Mouse (Mus musculus) ES-CJ7 (cell line): Measurements from ENCODE around the gene Pzp.

Experiments used
- DNase-seq: peaks from one replicate; pipeline ENCODE4 v3.0.0; 2011; ENCODE audit warnings: low read depth, low spot score

Pzp gene

DNA sequence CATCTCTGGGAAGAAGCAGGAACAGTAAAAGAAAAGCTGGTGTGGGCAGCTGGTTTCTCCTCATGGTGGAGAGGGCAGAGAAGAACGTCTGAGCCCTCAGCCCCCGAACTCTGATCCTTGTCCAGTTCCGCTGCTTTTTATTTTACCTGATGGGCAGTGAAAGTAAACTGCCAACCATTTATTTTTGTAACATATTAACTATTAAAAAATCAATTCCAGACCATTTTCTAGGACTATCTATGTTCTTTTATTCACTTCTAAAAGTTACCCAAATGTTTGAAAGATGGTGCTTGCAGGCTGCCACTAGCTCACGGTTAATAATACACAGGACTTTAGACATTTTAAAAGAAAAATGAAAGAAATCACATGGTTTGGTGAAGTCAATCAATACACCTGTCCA is at the start of gene Pzp:
Gene Pzp, minus strand, starts transcription at position 120 of the 400 bp plus-strand sequence.
- no peak for DNase-seq

DNA sequence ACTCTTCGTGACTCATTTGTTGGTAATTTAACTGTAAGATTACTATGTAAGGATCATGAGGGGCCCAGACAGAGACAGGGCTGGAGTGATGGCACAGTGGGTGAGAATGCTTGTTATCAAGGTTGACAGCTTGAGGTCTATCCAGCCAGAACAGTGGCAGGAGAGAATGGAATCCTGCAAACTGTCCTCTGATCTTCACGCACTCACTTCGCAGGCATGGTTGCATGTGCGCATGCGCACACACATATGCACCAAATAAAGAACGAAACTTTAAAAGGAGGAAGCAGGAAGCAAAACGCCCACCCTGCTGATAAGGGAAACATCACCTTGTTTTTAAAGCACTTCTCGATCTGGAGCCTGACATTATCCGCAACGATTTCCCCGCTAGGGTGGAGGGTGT is 40.1 kb upstream of the Pzp start:
- no peak for DNase-seq

DNA sequence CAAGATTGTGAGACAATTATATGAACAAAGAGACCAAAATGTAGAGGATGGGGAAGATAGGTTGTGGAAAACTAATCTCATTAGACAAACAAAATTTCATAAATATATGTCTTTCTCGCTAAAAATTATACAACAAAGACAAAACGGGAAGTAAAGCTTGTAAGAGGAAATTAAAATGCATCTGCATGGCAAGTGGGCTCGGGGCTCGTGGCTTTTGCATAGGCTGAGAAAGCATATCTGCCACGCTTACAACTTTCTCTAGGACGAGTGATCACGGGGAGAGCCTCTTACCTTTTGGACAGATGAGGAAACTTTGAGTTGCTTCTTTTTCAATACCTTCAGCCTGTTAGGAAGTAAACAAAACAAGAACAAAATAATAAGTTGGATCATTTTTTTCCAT is 27.5 kb upstream of the Pzp start:
- no peak for DNase-seq

DNA sequence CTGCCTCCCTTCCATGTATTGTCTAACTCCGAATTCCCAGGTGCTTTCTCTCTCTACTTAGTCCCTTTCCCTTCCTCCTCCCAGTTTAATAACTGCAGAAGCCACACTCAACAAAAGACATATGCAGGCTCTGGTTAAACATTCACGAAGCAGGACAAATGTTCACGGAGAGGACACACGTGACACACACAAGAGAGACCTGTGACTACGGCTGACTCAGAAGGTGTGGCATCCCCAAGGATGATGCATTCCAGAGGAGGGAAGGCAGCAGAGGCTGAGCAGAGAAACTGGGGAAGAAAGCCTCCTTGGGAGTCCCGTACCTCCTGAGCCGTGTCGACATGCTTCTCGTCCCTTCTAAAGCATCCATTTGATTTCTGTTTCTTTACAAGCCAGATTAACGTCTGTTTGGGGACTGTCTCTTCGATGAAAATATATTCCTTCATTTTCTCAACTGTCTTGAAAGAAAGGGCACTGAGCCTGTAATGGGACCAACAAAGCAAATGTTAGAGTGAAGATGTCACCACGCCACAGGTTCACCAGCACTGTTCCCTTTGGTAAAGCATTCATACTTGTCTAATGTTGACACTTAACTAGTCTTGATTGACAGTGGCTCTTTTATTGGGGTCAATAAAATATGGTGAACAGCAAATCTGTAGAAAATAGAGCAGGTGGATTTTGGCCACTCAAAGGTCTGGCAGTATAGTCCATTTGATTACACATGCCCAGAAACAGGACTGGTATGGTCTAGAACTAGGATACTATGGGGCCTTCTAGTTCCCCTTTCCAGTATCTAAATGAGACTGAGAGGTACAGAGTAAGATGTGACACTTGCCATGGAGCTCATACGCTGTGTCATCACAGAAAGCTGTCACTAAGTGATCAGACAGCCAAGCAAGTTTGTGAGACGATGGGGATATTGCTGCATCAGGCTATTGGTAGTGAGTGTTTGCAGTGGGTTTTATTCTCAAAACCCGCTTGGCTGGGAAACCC is 23.2 kb upstream of the Pzp start:
- no peak for DNase-seq

DNA sequence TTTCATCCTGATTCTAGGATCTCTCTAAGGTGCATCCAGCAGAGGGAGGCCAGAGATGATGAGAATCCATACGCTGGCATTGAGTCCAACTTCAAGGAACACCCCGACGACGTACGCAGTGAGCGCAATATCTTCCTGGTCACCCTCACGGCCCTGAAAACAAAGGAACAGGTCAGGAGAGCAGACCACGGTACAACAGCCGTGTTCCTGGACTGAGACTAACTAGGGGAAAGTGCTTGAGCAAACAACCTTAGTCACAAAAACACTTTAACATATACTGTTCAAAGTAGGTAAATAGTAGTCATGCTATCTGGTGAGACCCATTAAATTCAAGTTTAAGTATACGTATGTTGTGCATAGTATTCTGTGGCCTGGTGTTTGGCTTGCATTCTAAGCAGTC is 22.0 kb upstream of the Pzp start:
- DNase-seq, result no peak

DNA sequence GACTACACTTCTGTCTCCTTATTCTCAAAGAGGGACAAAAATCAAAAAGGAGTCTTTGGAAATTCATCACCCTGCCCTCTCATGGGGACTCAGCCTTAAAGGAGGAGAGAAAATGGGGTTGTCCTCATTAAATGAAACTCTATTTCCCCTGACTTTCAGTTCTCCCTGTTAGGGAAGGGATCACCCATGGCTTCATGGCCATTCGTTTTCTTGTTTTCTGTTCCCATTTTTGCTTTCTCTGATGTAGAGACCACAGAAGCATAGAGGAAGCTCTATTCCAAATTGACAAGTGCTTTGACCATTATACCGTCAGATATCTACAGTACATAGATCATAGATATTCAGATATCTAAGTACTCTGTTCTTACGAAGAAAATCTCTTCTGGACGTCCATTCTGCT is 18.9 kb upstream of the Pzp start:
- DNase-seq, result no peak

DNA sequence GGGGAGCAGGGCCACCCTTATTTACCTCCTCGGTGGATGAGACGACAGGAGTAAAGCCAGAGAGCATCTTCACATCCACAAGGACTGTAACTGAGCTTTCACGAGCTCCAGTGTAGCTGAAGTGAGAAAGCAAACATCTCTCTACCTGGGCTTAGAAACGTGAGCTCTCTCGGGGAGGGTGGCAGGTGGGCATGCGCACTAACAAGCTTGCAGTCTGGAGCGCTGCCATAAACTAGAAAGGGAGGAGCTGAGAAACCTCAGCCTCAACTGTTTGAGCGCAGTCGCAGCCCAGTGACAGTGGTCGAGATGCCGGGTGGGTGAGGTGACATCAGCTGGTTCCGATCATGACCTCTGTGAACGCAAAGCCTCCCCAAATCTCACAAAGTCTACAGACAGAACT is 16.7 kb upstream of the Pzp start:
- DNase-seq, result peak; percentile 13

DNA sequence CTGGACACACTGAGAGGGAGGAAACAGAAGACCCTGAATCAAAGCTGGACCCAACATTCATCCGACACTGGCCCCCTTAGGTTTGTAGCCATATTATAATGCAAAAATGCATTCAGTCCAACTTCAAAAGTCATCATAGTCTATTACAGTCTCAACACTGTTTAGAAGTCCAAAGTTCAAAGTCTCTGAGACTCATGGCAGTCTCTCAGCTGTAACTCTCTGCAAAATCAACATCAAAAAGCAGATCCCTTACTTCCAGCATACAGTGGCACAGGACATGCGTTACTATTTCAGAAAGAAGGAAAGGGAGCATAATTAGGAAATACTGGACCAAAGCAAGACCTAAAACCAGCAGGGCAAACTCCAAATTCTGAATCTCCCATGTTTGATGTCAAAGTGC is 8.7 kb upstream of the Pzp start:
- DNase-seq, result no peak

DNA sequence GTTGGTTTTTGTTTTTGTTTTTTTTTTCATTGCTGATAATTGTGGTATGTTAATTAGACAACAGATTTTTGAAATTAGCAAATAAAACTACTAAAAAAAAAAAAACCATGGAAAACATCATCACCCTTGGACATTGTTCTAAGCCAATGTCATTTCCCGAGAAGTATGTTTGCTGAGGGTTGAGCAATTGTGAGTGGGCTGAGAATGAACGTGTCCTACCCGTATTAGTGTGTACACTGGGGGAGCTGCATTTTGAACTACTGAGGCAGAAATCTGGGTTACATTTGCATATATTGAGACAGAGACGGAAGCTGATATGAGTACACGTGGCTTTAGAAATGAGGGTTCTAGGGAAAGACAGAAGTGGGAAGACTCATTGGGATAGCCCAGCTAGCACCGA is 6.8 kb upstream of the Pzp start:
- DNase-seq, result no peak

DNA sequence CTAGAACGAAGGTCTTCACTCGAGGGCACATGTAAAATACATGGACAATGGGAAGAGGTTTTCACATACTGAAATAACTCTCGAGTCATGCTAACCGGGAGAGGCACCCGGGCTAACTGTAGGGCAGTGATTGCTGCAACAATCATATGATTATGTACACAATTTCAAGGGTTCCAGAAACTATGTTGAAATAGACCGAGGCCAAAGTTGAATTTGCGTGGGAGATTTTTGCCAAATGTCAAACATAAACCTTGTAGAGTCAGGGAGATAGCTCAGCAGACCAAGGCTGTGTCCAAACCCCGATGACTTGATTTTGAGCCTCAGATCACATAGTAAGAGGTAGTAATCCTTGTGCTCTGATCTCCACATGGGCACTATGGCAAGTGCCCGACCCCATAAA is 6.2 kb upstream of the Pzp start:
- DNase-seq, result no peak

DNA sequence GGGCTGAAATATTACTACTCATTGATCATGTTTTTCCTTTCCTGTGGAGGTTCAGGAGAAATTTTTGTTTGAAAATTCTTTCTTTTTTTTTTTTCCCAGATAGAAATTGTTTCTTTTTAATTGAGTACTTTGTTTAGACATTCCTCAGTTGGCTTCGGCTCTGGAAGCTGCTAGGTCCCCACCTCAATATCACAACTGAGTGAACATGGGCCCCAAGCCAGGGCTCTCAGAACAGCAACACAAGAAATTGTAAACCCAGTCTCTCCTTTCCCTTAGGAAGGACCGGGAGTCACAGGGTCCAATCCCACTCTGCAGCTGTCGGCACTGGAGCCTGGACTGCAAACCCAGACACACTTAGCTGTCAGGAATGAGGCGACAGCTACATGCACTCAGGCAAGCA is 2.0 kb upstream of the Pzp start:
- DNase-seq, result no peak

DNA sequence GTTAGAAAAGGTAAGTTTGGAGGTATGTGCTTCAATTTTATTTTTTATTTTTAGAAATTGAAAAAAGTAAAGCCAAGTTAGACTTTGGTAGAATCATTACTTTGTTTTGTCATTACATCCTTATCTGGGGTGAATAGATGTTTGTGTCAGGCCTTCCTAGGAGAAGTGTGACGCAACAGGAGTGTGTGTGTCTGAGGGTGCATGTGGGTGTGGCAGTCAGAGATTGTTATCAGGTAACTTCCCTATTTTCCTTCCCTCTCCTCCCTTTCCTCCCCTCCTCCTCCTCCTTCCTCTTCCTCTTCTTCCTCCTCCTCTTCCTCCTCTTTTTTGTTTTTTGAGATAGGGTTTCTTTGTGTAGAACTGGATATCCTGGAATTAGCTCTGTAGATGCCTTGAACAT is 590 bp upstream of the Pzp start:
- DNase-seq, result no peak

DNA sequence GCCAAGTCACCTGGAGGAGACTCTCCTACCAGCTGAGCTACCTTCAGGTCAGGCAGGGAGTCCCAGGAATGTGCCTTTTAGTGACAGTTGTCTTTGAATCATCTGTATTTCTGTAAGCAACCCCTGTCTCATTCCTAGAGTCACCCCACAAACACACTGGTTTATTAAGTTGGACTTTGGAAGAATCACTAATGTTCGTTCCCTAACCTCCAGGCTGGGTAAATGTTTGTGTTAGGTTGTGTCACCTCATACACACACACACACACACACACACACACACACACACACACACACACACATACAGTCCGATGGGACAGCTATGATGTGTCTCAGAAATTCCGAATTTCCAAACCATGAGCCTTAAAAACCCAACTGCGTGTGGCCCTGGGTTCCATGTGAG is 719 bp downstream of the Pzp start:
- DNase-seq, result no peak

DNA sequence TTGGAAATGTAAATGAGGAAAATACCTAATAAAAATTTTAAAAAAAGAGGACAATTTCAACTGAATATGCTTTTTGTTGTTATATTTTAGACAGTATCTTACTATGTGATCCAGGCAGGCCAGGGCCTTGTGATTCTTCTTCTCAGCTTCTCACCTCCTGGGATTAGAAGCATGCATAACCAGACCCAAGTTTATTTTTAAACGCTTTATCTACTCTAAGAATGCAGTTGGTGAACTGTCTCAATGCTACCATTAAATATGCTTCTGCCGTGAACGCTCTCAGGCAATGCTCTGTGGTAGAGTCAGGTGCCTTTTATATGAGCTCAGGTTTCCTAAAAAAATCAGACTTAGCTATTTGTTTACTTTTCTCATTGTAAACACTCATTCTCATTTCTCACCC is 3.2 kb downstream of the Pzp start:
- no peak for DNase-seq

DNA sequence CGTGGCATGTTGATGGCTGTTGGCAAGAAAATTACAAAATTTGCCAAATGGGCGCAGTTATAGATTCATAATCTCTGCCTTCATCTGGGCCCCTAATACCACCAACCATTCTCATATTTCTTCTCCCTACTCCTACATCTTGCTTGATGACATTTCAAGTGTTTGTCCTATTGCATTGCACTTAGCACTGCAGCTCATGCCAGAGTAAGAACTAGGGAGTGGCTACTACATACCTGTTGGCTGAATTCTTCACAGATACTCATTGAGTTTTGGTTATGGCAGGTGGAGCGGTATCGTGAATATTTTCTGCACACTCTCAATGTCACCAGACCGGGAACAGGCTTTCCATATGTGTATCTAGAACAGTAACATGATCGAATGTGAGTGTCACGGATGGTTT is 7.4 kb downstream of the Pzp start:
- DNase-seq, result no peak

DNA sequence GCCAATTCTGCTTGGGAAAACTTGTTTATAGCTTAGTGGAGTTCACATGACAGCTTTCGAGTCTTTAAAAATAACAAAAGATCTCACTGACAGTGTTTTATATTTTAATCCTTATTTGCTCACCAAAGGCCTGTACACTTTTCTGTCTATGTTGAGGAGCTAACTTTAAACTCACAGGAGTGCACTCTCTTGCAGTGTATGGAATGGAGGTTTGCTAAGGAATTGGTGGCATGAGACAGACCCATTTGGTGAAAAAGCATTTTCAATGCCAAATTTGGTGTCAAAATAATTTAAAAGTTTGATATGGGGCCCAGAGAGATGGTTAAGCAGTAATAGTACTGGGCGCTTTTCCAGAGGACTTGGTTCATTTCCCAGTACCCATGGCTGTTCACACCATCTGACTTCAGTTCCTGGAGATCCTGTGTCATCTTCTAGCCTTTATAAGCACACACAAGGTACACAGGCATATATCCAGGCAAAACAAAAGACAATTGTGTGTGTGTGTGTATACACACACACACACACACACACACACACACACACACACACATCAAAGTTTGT is 20.8 kb downstream of the Pzp start:
- no peak for DNase-seq

DNA sequence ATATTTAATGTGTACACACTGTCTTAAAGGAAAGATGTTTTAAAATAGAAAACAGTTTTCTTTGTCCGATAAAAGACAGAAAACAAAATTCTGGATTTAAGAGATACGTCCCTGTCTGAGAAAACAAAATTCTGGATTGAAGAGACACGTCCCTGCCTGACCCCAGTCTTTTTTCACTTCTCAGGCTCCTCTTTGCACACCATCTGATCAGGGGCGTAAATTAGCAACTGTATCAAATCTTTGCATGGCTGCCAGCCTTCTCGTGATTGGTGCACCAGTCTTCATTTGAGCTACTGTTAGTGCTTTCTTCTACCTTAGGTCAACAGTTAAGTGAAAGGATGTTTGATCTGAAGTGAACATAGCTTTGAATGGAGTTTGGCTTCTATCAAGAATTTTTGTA is 21.8 kb downstream of the Pzp start:
- DNase-seq, result no peak

DNA sequence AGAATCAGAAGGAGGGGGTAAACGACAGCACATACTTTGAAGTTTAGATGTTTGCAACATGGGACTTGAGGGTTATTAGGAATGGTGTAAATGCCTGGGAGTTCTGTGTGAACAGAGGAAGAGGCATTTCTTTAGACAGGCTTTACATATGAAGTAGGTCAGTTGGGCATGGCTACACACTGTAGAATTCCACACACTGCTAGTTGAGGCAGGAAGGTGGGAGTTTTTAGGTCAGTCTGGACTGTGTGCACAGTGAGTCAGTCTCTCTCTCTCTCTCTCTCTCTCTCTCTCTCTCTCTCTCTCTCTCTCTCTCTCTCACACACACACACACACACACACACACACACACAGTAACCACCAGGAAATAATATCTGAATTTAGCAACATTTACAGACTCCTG is 31.2 kb downstream of the Pzp start:
- no peak for DNase-seq

DNA sequence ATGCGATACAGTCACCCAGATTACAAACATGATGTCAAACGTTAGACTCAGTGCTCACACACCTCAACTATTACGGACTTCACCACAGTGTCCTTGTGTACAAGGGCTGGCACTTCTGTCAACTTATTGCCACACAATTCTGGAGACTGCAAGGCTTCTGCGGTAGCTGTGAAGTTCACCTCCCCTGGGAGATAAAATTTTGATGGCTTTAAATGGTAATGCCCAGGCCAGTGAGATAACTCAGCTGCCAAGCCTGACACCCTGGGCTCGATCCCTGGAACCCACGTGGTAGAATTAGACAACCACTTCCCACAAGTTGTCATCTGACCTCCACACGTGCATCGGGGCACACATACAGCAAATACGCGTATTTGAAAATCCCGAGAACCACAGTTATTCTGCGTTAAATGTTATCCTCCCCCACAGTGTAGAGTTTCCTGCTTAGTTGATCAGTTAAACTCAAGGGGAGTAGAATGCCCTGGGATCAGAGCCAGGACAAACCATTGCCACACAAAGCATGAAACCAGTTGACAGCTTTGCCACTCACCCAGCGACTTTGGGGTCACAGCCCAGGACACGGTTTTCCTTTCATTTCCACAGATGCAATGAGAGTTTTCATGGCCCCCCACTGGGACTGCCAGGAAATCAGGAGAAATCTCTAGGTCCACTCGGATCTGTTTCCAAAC is 31.7 kb downstream of the Pzp start:
- DNase-seq, result no peak

DNA sequence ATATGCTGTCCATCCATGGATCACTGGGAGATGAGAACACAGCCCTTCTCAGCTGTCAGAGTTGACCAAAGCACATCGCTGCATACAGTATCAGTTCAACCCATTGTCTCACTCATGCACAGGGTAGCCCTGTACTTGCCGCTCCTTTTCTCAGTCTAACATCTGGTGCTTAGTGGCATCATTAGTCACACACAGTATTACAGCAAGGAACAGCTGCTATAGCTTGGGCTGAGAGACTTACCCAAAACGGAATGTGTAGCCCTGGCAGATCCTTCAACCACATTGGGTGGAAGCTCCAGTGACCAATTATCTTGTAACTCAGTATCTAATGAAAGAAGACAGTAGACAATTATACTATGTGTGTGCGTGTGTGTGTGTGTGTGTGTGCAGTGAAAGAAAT is 34.6 kb downstream of the Pzp start:
- DNase-seq, result no peak

DNA sequence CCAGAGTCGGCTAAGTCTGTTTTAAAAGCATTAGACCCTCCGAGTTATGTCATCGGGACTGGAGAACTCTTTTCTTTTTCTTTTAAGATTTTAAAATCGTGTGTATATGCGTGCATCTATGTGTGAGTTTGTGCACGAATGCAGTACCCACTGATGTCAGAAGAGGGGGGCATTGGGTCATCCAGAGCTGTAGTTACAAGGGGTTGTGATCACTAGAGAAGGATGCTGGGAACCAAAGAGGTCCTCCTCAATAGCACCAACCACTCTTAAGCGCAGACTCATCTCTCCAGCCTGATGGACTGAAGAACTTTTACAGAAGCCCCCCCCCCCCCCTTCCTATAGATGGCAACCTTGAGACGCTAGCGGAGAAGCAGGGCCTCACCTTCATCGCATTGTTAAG is 36.4 kb downstream of the Pzp start:
- peak; percentile 55 for DNase-seq

DNA sequence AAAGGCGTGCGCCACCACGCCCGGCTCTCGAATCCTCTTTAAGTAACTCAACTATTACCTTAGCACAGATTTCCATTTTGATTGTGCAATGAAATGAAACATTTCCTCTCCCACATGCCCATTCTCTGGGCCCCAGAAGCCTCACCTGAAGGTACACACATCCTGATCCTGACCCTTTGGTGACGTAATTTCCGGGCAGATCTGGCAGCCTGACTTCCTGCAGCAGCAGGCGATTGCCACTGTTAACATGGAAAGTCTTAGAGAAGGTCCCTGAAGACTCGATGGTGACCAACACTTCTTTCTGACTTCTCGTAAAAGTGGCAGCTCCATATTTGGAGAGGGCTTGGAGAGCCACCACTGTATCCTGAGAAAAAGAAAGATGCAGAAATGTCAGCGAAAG is 38.8 kb downstream of the Pzp start:
- no peak for DNase-seq
